Mouse (Mus musculus): Measurements from ENCODE around the gene Susd3. TPM values are rescaled to one million over a fixed set of nuclear protein-coding genes. Genes with fewer than 3 reads are reported as not detected.

Susd3 gene
- polyA plus RNA-seq, 1 experiment, result 16.2 TPM

DNA sequence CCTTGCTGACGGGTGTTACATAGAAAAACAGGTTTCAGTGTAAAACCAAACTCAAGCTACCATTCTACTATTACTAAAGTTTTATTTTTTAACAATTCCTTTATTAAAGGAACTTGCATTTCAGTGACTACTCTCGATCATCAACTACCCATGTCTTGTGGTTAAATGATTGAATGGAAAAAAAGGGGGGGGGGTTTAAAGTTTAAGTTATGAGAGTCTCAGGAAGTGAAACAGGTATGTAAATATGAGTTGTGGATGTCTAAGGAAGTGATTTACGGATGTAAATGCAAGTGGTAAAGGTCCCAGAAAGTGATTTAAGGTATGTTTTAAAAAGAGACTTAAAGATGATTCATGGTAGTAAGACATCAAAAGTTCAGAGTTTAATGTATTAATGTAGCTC lies 23.3 kb downstream of the Susd3 start:
- no peak for DNase-seq
- no peak for TF ChIP-seq CTCF (IDR thresholded peaks at IDR 0.05; ENCODE audit: borderline replicate concordance, control insufficient read depth, extremely low read depth, insufficient read depth, low read length, poor library complexity)
- TF ChIP-seq POLR2A (IDR thresholded peaks at IDR 0.05; ENCODE audit: control insufficient read depth, extremely low read depth, insufficient read depth, low read length, poor library complexity), result no peak
- Histone ChIP-seq H3K27me3 (ENCODE audit: control insufficient read depth, insufficient read depth, low read length) (no peaks in the 10 kb centered on the region; the same call in 1 of the 2 replicates), H3K27ac (ENCODE audit: control insufficient read depth, insufficient read depth, low read length) (no peak overlapping the region), H3K4me1 (replicated peaks; ENCODE audit: control insufficient read depth, insufficient read depth, low read length) (no peaks in the 10 kb centered on the region), H3K4me3 (ENCODE audit: control insufficient read depth, insufficient read depth, low read length) (no peak overlapping the region), H3K36me3 (ENCODE audit: control insufficient read depth, insufficient read depth, low read length) (no peaks in the 10 kb centered on the region)
- 77% methylated on average over 3 of the region's 3 CpGs for whole genome bisulfite sequencing

DNA sequence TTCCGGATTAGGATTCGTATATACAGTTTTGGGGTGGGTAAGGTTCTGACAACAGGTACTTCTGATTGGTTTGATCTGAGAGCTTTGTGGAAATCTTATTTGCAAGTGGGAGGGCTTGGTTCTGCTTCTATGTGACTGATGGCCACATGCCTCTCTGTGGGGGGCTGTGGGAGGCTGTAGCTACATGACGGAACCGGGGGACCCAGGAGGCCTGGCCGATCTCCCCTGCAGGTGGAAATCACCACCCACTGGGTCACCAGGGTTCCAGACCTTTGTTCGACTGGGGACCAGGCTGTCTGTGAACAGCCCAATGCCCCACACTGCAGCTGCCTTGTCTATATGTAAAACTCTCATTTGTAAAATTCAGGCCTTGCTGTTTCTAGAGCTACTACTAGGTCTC lies 23.8 kb downstream of the Susd3 start:
- Histone ChIP-seq H3K4me1 (replicated peaks; ENCODE audit: control insufficient read depth, insufficient read depth, low read length) (no peaks in the 10 kb centered on the region), H3K36me3 (ENCODE audit: control insufficient read depth, insufficient read depth, low read length) (no peaks in the 10 kb centered on the region), H3K27ac (ENCODE audit: control insufficient read depth, insufficient read depth, low read length) (no peak overlapping the region), H3K27me3 (ENCODE audit: control insufficient read depth, insufficient read depth, low read length) (no peaks in the 10 kb centered on the region; the same call in 1 of the 2 replicates), H3K4me3 (ENCODE audit: control insufficient read depth, insufficient read depth, low read length) (no peak overlapping the region)
- DNase-seq, result no peak
- WGBS, result 87% methylated on average over 6 of the region's 6 CpGs
- TF ChIP-seq CTCF (IDR thresholded peaks at IDR 0.05; ENCODE audit: borderline replicate concordance, control insufficient read depth, extremely low read depth, insufficient read depth, low read length, poor library complexity) (no peak), POLR2A (IDR thresholded peaks at IDR 0.05; ENCODE audit: control insufficient read depth, extremely low read depth, insufficient read depth, low read length, poor library complexity) (no peak)

DNA sequence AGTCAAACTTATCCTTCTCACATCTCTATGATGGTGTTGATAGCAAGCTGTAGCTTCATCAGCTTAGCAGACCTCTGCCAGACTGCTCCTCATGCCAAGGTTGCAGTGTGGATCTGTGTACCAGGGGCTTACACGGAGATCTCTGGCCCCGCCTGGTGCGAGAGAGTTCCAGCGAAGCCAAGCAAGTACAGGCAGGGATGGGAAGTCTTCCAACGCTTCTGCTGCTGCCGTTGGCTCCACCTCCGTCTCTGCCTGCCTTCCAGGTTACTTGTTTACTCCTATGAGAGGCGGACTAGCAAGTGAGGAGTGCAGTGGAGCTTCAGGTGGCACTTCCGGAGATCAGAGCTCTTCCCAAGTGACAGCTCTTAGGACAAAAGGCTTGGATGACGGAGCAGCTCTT lies 24.2 kb downstream of the Susd3 start:
- H3K36me3 ChIP-seq (ENCODE audit: control insufficient read depth, insufficient read depth, low read length), result no peaks in the 10 kb centered on the region
- H3K27me3 ChIP-seq (ENCODE audit: control insufficient read depth, insufficient read depth, low read length), result no peaks in the 10 kb centered on the region; the same call in 1 of the 2 replicates
- H3K27ac ChIP-seq (ENCODE audit: control insufficient read depth, insufficient read depth, low read length), result no peak overlapping the region
- no peak overlapping the region for H3K4me3 ChIP-seq (ENCODE audit: control insufficient read depth, insufficient read depth, low read length)
- no peaks in the 10 kb centered on the region for H3K4me1 ChIP-seq (replicated peaks; ENCODE audit: control insufficient read depth, insufficient read depth, low read length)
- no peak for DNase-seq
- TF ChIP-seq CTCF (IDR thresholded peaks at IDR 0.05; ENCODE audit: borderline replicate concordance, control insufficient read depth, extremely low read depth, insufficient read depth, low read length, poor library complexity) (no peak), POLR2A (IDR thresholded peaks at IDR 0.05; ENCODE audit: control insufficient read depth, extremely low read depth, insufficient read depth, low read length, poor library complexity) (no peak)
- WGBS, result 89% methylated on average over 10 of the region's 10 CpGs

DNA sequence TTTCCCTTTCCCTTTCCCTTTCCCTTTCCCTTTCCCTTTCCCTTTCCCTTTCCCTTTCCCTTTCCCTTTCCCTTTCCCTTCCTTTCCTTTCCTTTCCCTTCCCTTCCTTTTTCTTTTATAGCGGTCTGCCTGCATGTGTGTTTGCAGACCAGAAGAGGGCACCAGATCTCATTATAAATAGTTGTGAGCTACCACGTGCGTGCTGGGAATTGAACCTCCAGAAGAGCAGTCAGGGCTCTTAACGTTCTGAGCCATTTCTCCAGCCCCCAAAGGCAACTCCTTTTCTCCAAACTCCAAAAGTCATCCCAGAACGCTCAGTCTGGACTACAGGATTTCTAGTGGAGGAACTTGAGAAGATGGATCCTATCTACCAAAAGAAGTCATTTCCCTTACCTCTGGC lies 27.6 kb downstream of the Susd3 start:
- H3K4me1 ChIP-seq (replicated peaks; ENCODE audit: control insufficient read depth, insufficient read depth, low read length), result peaks cover 5% of the 10 kb centered on the region
- TF ChIP-seq POLR2A (IDR thresholded peaks at IDR 0.05; ENCODE audit: control insufficient read depth, extremely low read depth, insufficient read depth, low read length, poor library complexity) (no peak), CTCF (IDR thresholded peaks at IDR 0.05; ENCODE audit: borderline replicate concordance, control insufficient read depth, extremely low read depth, insufficient read depth, low read length, poor library complexity) (no peak)
- no peaks in the 10 kb centered on the region for H3K36me3 ChIP-seq (ENCODE audit: control insufficient read depth, insufficient read depth, low read length)
- 88% methylated on average over 5 of the region's 5 CpGs for WGBS
- no peak overlapping the region for H3K27ac ChIP-seq (ENCODE audit: control insufficient read depth, insufficient read depth, low read length)
- no peak overlapping the region for H3K4me3 ChIP-seq (ENCODE audit: control insufficient read depth, insufficient read depth, low read length)
- DNase-seq, result no peak
- no peaks in the 10 kb centered on the region; the same call in 1 of the 2 replicates for H3K27me3 ChIP-seq (ENCODE audit: control insufficient read depth, insufficient read depth, low read length)

DNA sequence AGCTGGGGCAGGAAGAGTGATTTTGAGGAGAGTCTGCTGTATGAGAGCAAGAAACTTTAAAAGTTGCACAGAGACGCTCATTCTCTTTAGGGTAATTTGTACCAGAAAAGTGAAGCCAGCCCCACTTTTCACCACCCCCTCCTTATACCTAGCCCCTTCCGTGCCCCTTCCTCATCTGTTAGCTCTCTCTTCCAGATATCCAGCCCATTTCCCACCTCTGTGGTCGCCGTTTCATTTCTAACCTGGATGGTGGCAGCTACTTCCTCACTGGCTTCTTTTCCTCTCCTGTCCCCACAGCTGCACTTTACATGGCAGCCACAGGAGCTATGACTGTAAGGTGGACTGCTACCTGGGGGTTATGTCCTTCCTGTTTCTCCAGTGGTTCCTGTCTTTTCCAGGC lies 29.1 kb downstream of the Susd3 start:
- H3K4me1 ChIP-seq (replicated peaks; ENCODE audit: control insufficient read depth, insufficient read depth, low read length), result peaks cover 8% of the 10 kb centered on the region
- H3K27me3 ChIP-seq (ENCODE audit: control insufficient read depth, insufficient read depth, low read length), result no peaks in the 10 kb centered on the region; the same call in 1 of the 2 replicates
- DNase-seq, result no peak
- H3K4me3 ChIP-seq (ENCODE audit: control insufficient read depth, insufficient read depth, low read length), result no peak overlapping the region
- no peak overlapping the region for H3K27ac ChIP-seq (ENCODE audit: control insufficient read depth, insufficient read depth, low read length)
- WGBS, result 67% methylated on average over 4 of the region's 4 CpGs
- H3K36me3 ChIP-seq (ENCODE audit: control insufficient read depth, insufficient read depth, low read length), result no peaks in the 10 kb centered on the region
- TF ChIP-seq CTCF (IDR thresholded peaks at IDR 0.05; ENCODE audit: borderline replicate concordance, control insufficient read depth, extremely low read depth, insufficient read depth, low read length, poor library complexity) (no peak), POLR2A (IDR thresholded peaks at IDR 0.05; ENCODE audit: control insufficient read depth, extremely low read depth, insufficient read depth, low read length, poor library complexity) (no peak)

DNA sequence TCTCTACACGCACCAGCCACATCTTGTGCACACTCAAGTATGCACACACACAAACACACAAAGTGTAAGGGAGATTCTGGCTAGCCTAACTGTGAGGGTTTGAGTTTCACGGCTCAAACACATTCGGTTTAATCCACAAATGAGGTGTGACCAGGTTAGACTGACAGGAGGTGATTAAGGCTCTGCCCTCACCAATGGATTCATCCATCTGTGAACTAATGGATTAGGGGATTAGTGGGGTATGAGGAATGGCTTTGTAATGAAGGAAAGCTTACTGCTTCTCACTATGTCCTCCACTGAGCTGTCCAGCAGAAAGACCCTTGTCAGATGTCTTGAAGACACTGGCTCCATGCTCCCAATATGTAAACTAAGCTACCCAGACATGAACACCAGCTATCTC lies 29.9 kb downstream of the Susd3 start:
- Histone ChIP-seq H3K27me3 (ENCODE audit: control insufficient read depth, insufficient read depth, low read length) (no peaks in the 10 kb centered on the region; the same call in 1 of the 2 replicates), H3K4me1 (replicated peaks; ENCODE audit: control insufficient read depth, insufficient read depth, low read length) (peaks cover 12% of the 10 kb centered on the region), H3K36me3 (ENCODE audit: control insufficient read depth, insufficient read depth, low read length) (no peaks in the 10 kb centered on the region), H3K4me3 (ENCODE audit: control insufficient read depth, insufficient read depth, low read length) (no peak overlapping the region), H3K27ac (ENCODE audit: control insufficient read depth, insufficient read depth, low read length) (no peak overlapping the region)
- no peak for DNase-seq
- TF ChIP-seq CTCF (IDR thresholded peaks at IDR 0.05; ENCODE audit: borderline replicate concordance, control insufficient read depth, extremely low read depth, insufficient read depth, low read length, poor library complexity), result no peak
- TF ChIP-seq POLR2A (IDR thresholded peaks at IDR 0.05; ENCODE audit: control insufficient read depth, extremely low read depth, insufficient read depth, low read length, poor library complexity), result no peak
- WGBS, result 95% methylated on average over 3 of the region's 3 CpGs
